Mouse (Mus musculus) lung, postnatal 4 days (tissue): ENCODE measurements around the gene Dis3l2.

Experiments
- DNase-seq, 2 experiments: peaks; one replicate each; pipeline ENCODE4 v3.0.0; 2021

Dis3l2 gene

GRCm38 (mm10) chr1:87011718-87012117 is 308.1 kb downstream of the Dis3l2 start:
- DNase-seq = peak; percentile 51 to 74

GRCm38 (mm10) chr1:87012606-87013005 is 309.0 kb downstream of the Dis3l2 start:
- DNase-seq = no peak

GRCm38 (mm10) chr1:87020714-87021113 is 317.1 kb downstream of the Dis3l2 start:
- no peak for DNase-seq

GRCm38 (mm10) chr1:87021584-87021983 is 318.0 kb downstream of the Dis3l2 start:
- no peak for DNase-seq

- peak; percentile 31 to 40 for DNase-seq
These were observed 319.9 kb downstream of the Dis3l2 start for GRCm38 (mm10) chr1:87023291-87024170.

GRCm38 (mm10) chr1:87025021-87025420 is 321.4 kb downstream of the Dis3l2 start:
- DNase-seq = no peak

- peak; percentile 63 to 76 for DNase-seq
These were observed 325.2 kb downstream of the Dis3l2 start for GRCm38 (mm10) chr1:87028786-87029185.

GRCm38 (mm10) chr1:87030652-87031051 is 327.0 kb downstream of the Dis3l2 start:
- peak in 1 of 2 experiments; percentile 33 for DNase-seq

- DNase-seq = no peak
These were observed 328.9 kb downstream of the Dis3l2 start for GRCm38 (mm10) chr1:87032466-87032865.

- DNase-seq = peak; percentile 40 to 72
These were observed 332.0 kb downstream of the Dis3l2 start for GRCm38 (mm10) chr1:87035532-87036161.

- no peak for DNase-seq
These were observed 332.7 kb downstream of the Dis3l2 start for GRCm38 (mm10) chr1:87036334-87036733.

- DNase-seq = no peak
These were observed 335.0 kb downstream of the Dis3l2 start for GRCm38 (mm10) chr1:87038477-87039070.

GRCm38 (mm10) chr1:87041119-87041518 is 337.5 kb downstream of the Dis3l2 start:
- DNase-seq = peak; percentile 58 to 80

- peak; percentile 56 to 79 for DNase-seq
These were observed 338.3 kb downstream of the Dis3l2 start for GRCm38 (mm10) chr1:87041814-87042438.

- no peak for DNase-seq
These were observed 346.5 kb downstream of the Dis3l2 start for GRCm38 (mm10) chr1:87050072-87050471.

GRCm38 (mm10) chr1:87050700-87051099 is 347.1 kb downstream of the Dis3l2 start:
- DNase-seq = no peak

- no peak for DNase-seq
These were observed 347.8 kb downstream of the Dis3l2 start for GRCm38 (mm10) chr1:87051369-87051768.

GRCm38 (mm10) chr1:87057075-87057474 is 353.5 kb downstream of the Dis3l2 start:
- no peak for DNase-seq

GRCm38 (mm10) chr1:87059042-87059665 is 355.5 kb downstream of the Dis3l2 start:
- DNase-seq = no peak

- no peak for DNase-seq
These were observed 357.3 kb downstream of the Dis3l2 start for GRCm38 (mm10) chr1:87060913-87061312.

GRCm38 (mm10) chr1:87070720-87071119 is 367.1 kb downstream of the Dis3l2 start:
- peak; percentile 38 to 52 for DNase-seq

GRCm38 (mm10) chr1:87073776-87074175 is 370.2 kb downstream of the Dis3l2 start:
- no peak for DNase-seq

GRCm38 (mm10) chr1:87086196-87086595 is 382.6 kb downstream of the Dis3l2 start:
- no peak for DNase-seq
